Mouse (Mus musculus) cerebellum, postnatal 36 days (tissue): Measurements from ENCODE around the gene Mup10.
"Not testable (repeated sequence)": the region's sequence is repeated elsewhere in the genome, so short reads cannot be mapped to it uniquely, and the experiment has no call there.

ENCODE experiments used
- DNase-seq, 2 experiments: peaks; one replicate each; pipeline ENCODE4 v3.0.0; 2021 to 2022; ENCODE audit warnings: mixed read lengths in 2 of 2

Mup10 gene

GRCm38 (mm10) chr4:60582099-60582498 is at the start of gene Mup10:
Mup10 (minus strand) TSS chr4:60582199.
- not testable (repeated sequence) for DNase-seq
